Mouse (Mus musculus): ENCODE data around the gene Vmn2r22.
"Not testable (repeated sequence)": the region's sequence is repeated elsewhere in the genome, so short reads cannot be mapped to it uniquely, and the experiment has no call there.

The Vmn2r22 gene

GRCm38 (mm10) chr6:123650625-123651024, at the start of gene Vmn2r22:
Gene Vmn2r22, minus strand, starts transcription at chr6:123650725.
- DNase-seq (ENCODE audit: low spot score in 2 of 2), result not testable (repeated sequence)

GRCm38 (mm10) chr6:123697213-123697612, 46.7 kb upstream of the Vmn2r22 start:
- DNase-seq (ENCODE audit: low spot score in 2 of 2), result no peak

GRCm38 (mm10) chr6:123696639-123697038, 46.1 kb upstream of the Vmn2r22 start:
- DNase-seq (ENCODE audit: low spot score in 2 of 2), result not testable (repeated sequence)

- DNase-seq (ENCODE audit: low spot score in 2 of 2), result no peak
Observed at GRCm38 (mm10) chr6:123657040-123657439, 6.5 kb upstream of the Vmn2r22 start.

GRCm38 (mm10) chr6:123639394-123639793, 11.1 kb downstream of the Vmn2r22 start:
- not testable (repeated sequence) for DNase-seq (ENCODE audit: low spot score in 2 of 2)

GRCm38 (mm10) chr6:123623784-123624183, 26.7 kb downstream of the Vmn2r22 start:
- DNase-seq (ENCODE audit: low spot score in 2 of 2), result not testable (repeated sequence)

GRCm38 (mm10) chr6:123588368-123588767, 62.2 kb downstream of the Vmn2r22 start:
- DNase-seq (ENCODE audit: low spot score in 2 of 2), result not testable (repeated sequence)

- not testable (repeated sequence) for DNase-seq (ENCODE audit: low spot score in 2 of 2)
Observed at GRCm38 (mm10) chr6:123587796-123588328, 62.7 kb downstream of the Vmn2r22 start.

- DNase-seq (ENCODE audit: low spot score in 2 of 2), result not testable (repeated sequence)
Observed at GRCm38 (mm10) chr6:123583988-123584387, 66.5 kb downstream of the Vmn2r22 start.

- DNase-seq (ENCODE audit: low spot score in 2 of 2), result not testable (repeated sequence)
Observed at GRCm38 (mm10) chr6:123574698-123575097, 75.8 kb downstream of the Vmn2r22 start.
